34 mouse cellular contexts compared by ENCODE assay signal in genomic region chr8:121484072-121484782, GRCm38 (mm10). TPM values are rescaled to one million over a fixed set of nuclear protein-coding genes. Genes with fewer than 3 reads are reported as not detected.
DNase-seq lines count a peak whose midpoint lies in the region; ATAC-seq and TF ChIP-seq lines count a peak whose summit lies in the region.
"Had no signal": no experiment of that assay in that cellular context is flagged by ENCODE, and none has a peak within 500 bp of the region (broad histone marks: within the 10 kb centered on the region; RNA-seq: fewer than 3 reads in every experiment).

No protein-coding gene starts in this region.

- WGBS in kidney, postnatal 0 days = 26% methylated on average over 22 of the region's 23 CpGs
- WGBS in limb, embryonic 12.5 days = 23% methylated on average over 22 of the region's 23 CpGs

- no peak overlapping the region for H3K27ac ChIP-seq in kidney, postnatal 0 days
- H3K27ac ChIP-seq in testis, adult 2 months (ENCODE audit: control insufficient read depth, insufficient read depth, low read depth, low read length) = peak overlapping the region; percentile 56
- peak overlapping the region; percentile 80 for H3K27ac ChIP-seq in limb, embryonic 12.5 days
- H3K27ac ChIP-seq: forebrain, embryonic 10.5 days; heart, adult 2 months; hindbrain, embryonic 13.5 days; neural tube, embryonic 12.5 days had no signal

- no peak for TF ChIP-seq POLR2A in testis, adult 2 months (IDR thresholded peaks at IDR 0.05; ENCODE audit: control insufficient read depth, low read depth, low read length)

- H3K36me3 ChIP-seq in kidney, postnatal 0 days (ENCODE audit: insufficient read depth, low read length) = no peaks in the 10 kb centered on the region
- H3K36me3 ChIP-seq in testis, adult 2 months (ENCODE audit: control insufficient read depth, insufficient read depth, low read length) = no peaks in the 10 kb centered on the region
- no peaks in the 10 kb centered on the region for H3K36me3 ChIP-seq in limb, embryonic 12.5 days
- H3K36me3 ChIP-seq: forebrain, embryonic 10.5 days; G1E; hindbrain, embryonic 13.5 days; neural tube, embryonic 12.5 days had no signal

- no peaks in the 10 kb centered on the region for H3K27me3 ChIP-seq in kidney, postnatal 0 days (ENCODE audit: insufficient read depth, low read length)
- no peaks in the 10 kb centered on the region for H3K27me3 ChIP-seq in testis, adult 2 months (ENCODE audit: control insufficient read depth, insufficient read depth, low read length)
- no peaks in the 10 kb centered on the region for H3K27me3 ChIP-seq in limb, embryonic 12.5 days
- H3K27me3 ChIP-seq: neural tube, embryonic 12.5 days; Patski had no signal

- DNase-seq in kidney, postnatal 0 days (ENCODE audit: low spot score) = no peak
- no peak for DNase-seq in kidney, postnatal 10 days
- no peak for DNase-seq in testis, postnatal 10 days (ENCODE audit: low spot score)
- DNase-seq in gastrocnemius, adult 18-20 months (ENCODE audit: low spot score) = no peak
- no peak for DNase-seq in retina, embryonic 14.5 days (ENCODE audit: low spot score)
- DNase-seq: adrenal gland, adult 2 months; B cell, adult 2 months; cerebellum, adult 11 months; cerebellum, adult 9-11 months; gastrocnemius, postnatal 36 days; heart, adult 2 months; kidney, adult 9 months; liver; lung, postnatal 4 days; midbrain, embryonic 14.5 days; right cerebral cortex, postnatal 4 days; thymus, postnatal 14 days had no signal

- TF ChIP-seq CTCF in kidney, postnatal 0 days (IDR thresholded peaks at IDR 0.05; ENCODE audit: low read depth) = no peak
- no peak for TF ChIP-seq CTCF in testis, adult 2 months (IDR thresholded peaks at IDR 0.05; ENCODE audit: control insufficient read depth, insufficient read depth, insufficient replicate concordance, low read depth, low read length)

- no peaks in the 10 kb centered on the region for H3K9me3 ChIP-seq in kidney, postnatal 0 days (replicated peaks; ENCODE audit: low read length)
- H3K9me3 ChIP-seq in limb, embryonic 12.5 days = no peaks in the 10 kb centered on the region
- H3K9me3 ChIP-seq: forebrain, embryonic 10.5 days; hindbrain, embryonic 13.5 days; neural tube, embryonic 12.5 days had no signal

- no peak overlapping the region for H3K4me3 ChIP-seq in kidney, postnatal 0 days (replicated peaks; ENCODE audit: low read depth, low read length)
- H3K4me3 ChIP-seq in testis, adult 2 months (ENCODE audit: control insufficient read depth, low read depth, low read length) = peak overlapping the region; percentile 76
- H3K4me3 ChIP-seq in limb, embryonic 12.5 days (replicated peaks) = no peak overlapping the region
- H3K4me3 ChIP-seq: forebrain, embryonic 10.5 days; heart, adult 2 months; hindbrain, embryonic 13.5 days; neural tube, embryonic 12.5 days had no signal

- no peak overlapping the region for H3K9ac ChIP-seq in kidney, postnatal 0 days (ENCODE audit: low read depth, low read length)
- no peak overlapping the region; the same call in 1 of the 2 replicates for H3K9ac ChIP-seq in limb, embryonic 12.5 days (replicated peaks)
- H3K9ac ChIP-seq: hindbrain, embryonic 13.5 days; neural tube, embryonic 12.5 days had no signal

- peak overlapping the region; percentile 22 for H3K4me2 ChIP-seq in kidney, postnatal 0 days (ENCODE audit: low read length)
- H3K4me2 ChIP-seq in limb, embryonic 12.5 days = peak overlapping the region; percentile 38
- H3K4me2 ChIP-seq: hindbrain, embryonic 13.5 days; neural tube, embryonic 12.5 days had no signal

- peaks cover 20% of the 10 kb centered on the region; the same call in 1 of the 2 replicates for H3K4me1 ChIP-seq in kidney, postnatal 0 days (replicated peaks; ENCODE audit: insufficient read depth, low read length)
- peaks cover 17% of the 10 kb centered on the region for H3K4me1 ChIP-seq in testis, adult 2 months (ENCODE audit: control insufficient read depth, insufficient read depth, low read length)
- H3K4me1 ChIP-seq in limb, embryonic 12.5 days (replicated peaks) = peaks cover 41% of the 10 kb centered on the region

- peak; percentile 53 for ATAC-seq in kidney, postnatal 0 days (replicated peaks; ENCODE audit: low FRiP score, low read depth)
- peak; percentile 56 for ATAC-seq in limb, embryonic 12.5 days (ENCODE audit: insufficient number of reproducible peaks, insufficient read depth, low FRiP score, low TSS enrichment, low read depth)
- ATAC-seq: forebrain, embryonic 16.5 days; Patski had no signal

RNA-seq across cellular contexts. Expression of gene 1700018B08Rik, which starts 59.9 kb away (rescaled TPM):
- polyA plus RNA-seq in kidney, postnatal 0 days (2015; fragmentation: Nextera tagmentation; extraction: Ambion mirVana) = not detected in 2 replicates
- polyA plus RNA-seq in testis, adult 2 months (2012; rRNA removed) = 438 and 472 TPM in 2 replicates
- not detected in 2 replicates for polyA plus RNA-seq in limb, embryonic 12.5 days (2016; fragmentation: Nextera tagmentation; extraction: Ambion mirVana)
- not detected for total RNA-seq in gastrocnemius, adult 18-20 months (2021)
- total RNA-seq: adrenal gland, adult 2 months; adrenal gland, postnatal 4 days; CH12.LX; common myeloid progenitor, adult 5-6 weeks; G1E; gastrocnemius, postnatal 36 days; heart, adult 2 months; heart, postnatal 25 days; layer of hippocampus, adult 18-20 months; layer of hippocampus, postnatal 25 days; megakaryocyte-erythroid progenitor cell, adult 5-6 weeks had no signal
- polyA plus RNA-seq: adrenal gland, adult 2 months; forebrain, embryonic 10.5 days; forebrain, embryonic 16.5 days; G1E; heart, embryonic 14.5 days; hindbrain, embryonic 13.5 days; liver, embryonic 16.5 days; neural tube, embryonic 12.5 days; Patski had no signal

Comparison
In these comparisons a context has a peak if more than half of its experiments do, and no peak if none do; other contexts are left out.
1. RNA of gene 1700018B08Rik, which starts 59.9 kb away (polyA plus RNA-seq): 438 to 472 TPM in testis, adult 2 months; not detected in kidney, postnatal 0 days and not detected in limb, embryonic 12.5 days; every median in the first group is over 100 times any median in the second.